Mouse (Mus musculus): ENCODE measurements around the gene Gm11032.

DNA sequence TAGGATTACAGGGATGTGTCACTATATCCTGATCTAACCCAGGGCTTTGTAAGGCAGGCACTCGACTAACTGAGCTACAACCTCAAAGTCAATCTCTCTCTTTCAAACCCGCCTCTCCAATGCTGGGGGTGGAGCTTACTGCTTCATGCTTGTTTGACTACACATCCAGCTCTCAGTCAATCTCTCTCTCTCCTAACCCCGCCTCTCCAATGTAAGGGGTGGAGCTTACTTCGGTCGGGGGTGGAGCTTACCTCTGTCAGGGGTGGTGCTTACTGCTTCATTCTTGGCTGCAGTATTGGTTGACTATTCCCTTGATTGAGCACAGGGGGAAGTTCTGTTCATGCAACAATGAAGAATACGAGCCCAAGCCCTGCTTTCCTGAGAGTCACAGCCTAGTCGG is 14.5 kb upstream of the Gm11032 start:
- TF ChIP-seq POLR2A (IDR thresholded peaks at IDR 0.05; ENCODE audit: low read depth, low read length) (no peak), CTCF (IDR thresholded peaks at IDR 0.05; ENCODE audit: extremely low read depth, insufficient read length, insufficient replicate concordance, low read depth, low read length) (no peak)

All from small intestine, adult 2 months (tissue).